Mouse (Mus musculus): ENCODE results near the gene Wars.

DNA sequence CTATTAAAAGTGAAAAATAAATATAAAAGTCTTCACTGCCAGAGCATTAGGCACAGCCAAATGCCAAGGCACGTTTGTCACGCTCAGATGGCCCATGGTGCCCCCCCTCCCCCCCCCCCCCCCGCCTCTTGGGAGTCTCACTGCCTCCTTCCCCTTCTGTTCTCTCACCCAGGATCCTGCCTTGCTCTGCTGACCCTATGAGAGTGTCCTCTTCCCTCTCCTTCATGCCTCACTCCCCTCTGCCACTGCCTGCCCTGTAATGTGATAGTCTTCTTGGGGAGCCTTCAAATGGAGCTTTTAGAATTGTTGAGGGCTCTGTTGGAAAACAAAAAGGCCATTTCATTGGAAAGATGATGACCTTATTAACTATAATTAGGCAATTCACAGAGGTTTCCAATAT is 38.1 kb upstream of the Wars start:
- TF ChIP-seq CTCF (IDR thresholded peaks at IDR 0.05; ENCODE audit: low read depth) (no peak), EP300 (IDR thresholded peaks at IDR 0.05; ENCODE audit: low read depth) (no peak)

Measured in liver, embryonic 14.5 days (tissue).